Comparison of ENCODE assay signal across 22 mouse cellular contexts in the genomic region with DNA sequence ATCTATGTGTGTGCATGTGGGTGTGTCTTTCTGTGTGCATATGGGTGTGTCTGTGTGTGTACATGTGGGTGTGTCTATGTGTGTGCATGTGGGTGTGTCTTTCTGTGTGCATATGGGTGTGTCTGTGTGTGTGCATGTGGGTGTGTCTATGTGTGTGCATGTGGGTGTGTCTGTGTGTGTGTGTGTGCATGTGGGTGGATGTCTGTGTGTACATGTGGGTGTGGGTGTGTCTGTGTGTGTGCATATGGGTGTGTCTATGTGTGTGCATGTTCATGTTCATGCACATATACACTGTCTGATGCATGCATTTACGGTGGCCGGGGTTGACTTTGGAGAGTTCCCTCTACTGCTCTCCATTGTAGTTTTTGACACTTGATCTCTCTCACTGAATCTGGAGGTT. TPM values are rescaled to one million over a fixed set of nuclear protein-coding genes. Genes with fewer than 3 reads are reported as not detected.
DNase-seq lines count a peak whose midpoint lies in the region; ATAC-seq lines count a peak whose summit lies in the region.
"Had no signal": no experiment of that assay in that cellular context is flagged by ENCODE, and none has a peak within 500 bp of the region (broad histone marks: within the 10 kb centered on the region; RNA-seq: fewer than 3 reads in every experiment).

No protein-coding gene starts in this region.

- no peaks in the 10 kb centered on the region for H3K27me3 ChIP-seq in hindbrain, embryonic 14.5 days (ENCODE audit: control insufficient read depth, insufficient read depth, low read length)
- H3K27me3 ChIP-seq in hindbrain, embryonic 16.5 days (replicated peaks; ENCODE audit: control insufficient read depth, insufficient read depth, low read length) = no peaks in the 10 kb centered on the region
- H3K27me3 ChIP-seq in limb, embryonic 12.5 days = no peaks in the 10 kb centered on the region
- H3K27me3 ChIP-seq in limb, embryonic 10.5 days (ENCODE audit: low read depth, poor library complexity, severe bottlenecking) = no peaks in the 10 kb centered on the region
- H3K27me3 ChIP-seq: CH12.LX; forebrain, embryonic 13.5 days; hindbrain, embryonic 15.5 days had no signal

- H3K9ac ChIP-seq in hindbrain, embryonic 14.5 days = no peak overlapping the region
- H3K9ac ChIP-seq in hindbrain, embryonic 16.5 days (ENCODE audit: low read depth, low read length) = no peak overlapping the region
- no peak overlapping the region for H3K9ac ChIP-seq in limb, embryonic 12.5 days (replicated peaks)
- H3K9ac ChIP-seq: forebrain, embryonic 13.5 days; forebrain, postnatal 0 days; hindbrain, embryonic 15.5 days had no signal

- peaks cover 6% of the 10 kb centered on the region; the same call in 1 of the 2 replicates for H3K4me1 ChIP-seq in hindbrain, embryonic 14.5 days (replicated peaks; ENCODE audit: control insufficient read depth, insufficient read depth, low read length)
- H3K4me1 ChIP-seq in hindbrain, embryonic 16.5 days (ENCODE audit: control insufficient read depth, insufficient read depth, low read depth, low read length) = no peaks in the 10 kb centered on the region
- no peaks in the 10 kb centered on the region for H3K4me1 ChIP-seq in limb, embryonic 12.5 days (replicated peaks)
- no peaks in the 10 kb centered on the region for H3K4me1 ChIP-seq in limb, embryonic 10.5 days

- no peak overlapping the region for H3K4me3 ChIP-seq in hindbrain, embryonic 14.5 days (replicated peaks; ENCODE audit: low read length)
- no peak overlapping the region for H3K4me3 ChIP-seq in hindbrain, embryonic 16.5 days (ENCODE audit: low read length)
- no peak overlapping the region for H3K4me3 ChIP-seq in limb, embryonic 12.5 days (replicated peaks)
- no peak overlapping the region for H3K4me3 ChIP-seq in limb, embryonic 10.5 days
- H3K4me3 ChIP-seq: embryonic facial prominence, embryonic 10.5 days; forebrain, embryonic 13.5 days; gastrocnemius, adult 2 months; heart, embryonic 10.5 days; hindbrain, embryonic 10.5 days; hindbrain, embryonic 15.5 days had no signal

- H3K9me3 ChIP-seq in hindbrain, embryonic 14.5 days (ENCODE audit: control insufficient read depth, low read length) = no peaks in the 10 kb centered on the region
- H3K9me3 ChIP-seq in hindbrain, embryonic 16.5 days (ENCODE audit: control insufficient read depth, low read length) = no peaks in the 10 kb centered on the region
- no peaks in the 10 kb centered on the region for H3K9me3 ChIP-seq in limb, embryonic 12.5 days
- H3K9me3 ChIP-seq in limb, embryonic 10.5 days (replicated peaks) = no peaks in the 10 kb centered on the region
- H3K9me3 ChIP-seq: embryonic facial prominence, embryonic 10.5 days; forebrain, embryonic 13.5 days; heart, embryonic 10.5 days; hindbrain, embryonic 15.5 days had no signal

- no peak for DNase-seq in hindbrain, embryonic 14.5 days (ENCODE audit: low spot score)
- no peak for DNase-seq in limb, embryonic 10.5 days (ENCODE audit: low spot score)
- peak; percentile 15 for DNase-seq in testis, postnatal 10 days (ENCODE audit: low spot score)
- no peak for DNase-seq in testis, postnatal 14 days (ENCODE audit: low spot score)
- no peak for DNase-seq in cerebellum, adult 9-11 months
- DNase-seq: adrenal gland, adult 2 months; adrenal gland, postnatal 25 days; cerebellum, adult 18-20 months; cerebellum, postnatal 10 days; forebrain, postnatal 0 days; gastrocnemius, adult 2 months; gastrocnemius, postnatal 25 days; heart, postnatal 14 days had no signal

- 92% methylated on average over 2 of the region's 2 CpGs for WGBS in hindbrain, embryonic 14.5 days
- 89% methylated on average over 2 of the region's 2 CpGs for WGBS in hindbrain, embryonic 16.5 days
- 89% methylated on average over 2 of the region's 2 CpGs for WGBS in limb, embryonic 12.5 days
- WGBS in limb, embryonic 10.5 days = 98% methylated on average over 2 of the region's 2 CpGs

- no peak overlapping the region for H3K27ac ChIP-seq in hindbrain, embryonic 14.5 days
- no peak overlapping the region for H3K27ac ChIP-seq in hindbrain, embryonic 16.5 days (ENCODE audit: low read depth, low read length)
- H3K27ac ChIP-seq in limb, embryonic 12.5 days = no peak overlapping the region
- H3K27ac ChIP-seq in limb, embryonic 10.5 days = no peak overlapping the region
- H3K27ac ChIP-seq: embryonic facial prominence, embryonic 10.5 days; forebrain, embryonic 13.5 days; gastrocnemius, adult 2 months; heart, embryonic 10.5 days; hindbrain, embryonic 10.5 days; hindbrain, embryonic 15.5 days had no signal

- H3K36me3 ChIP-seq in hindbrain, embryonic 14.5 days (replicated peaks; ENCODE audit: control insufficient read depth, insufficient read depth) = no peaks in the 10 kb centered on the region
- no peaks in the 10 kb centered on the region for H3K36me3 ChIP-seq in hindbrain, embryonic 16.5 days (ENCODE audit: control insufficient read depth, insufficient read depth, low read length)
- H3K36me3 ChIP-seq in limb, embryonic 12.5 days = no peaks in the 10 kb centered on the region
- H3K36me3 ChIP-seq in limb, embryonic 10.5 days = no peaks in the 10 kb centered on the region
- H3K36me3 ChIP-seq: embryonic facial prominence, embryonic 10.5 days; heart, embryonic 10.5 days; hindbrain, embryonic 10.5 days; hindbrain, embryonic 15.5 days had no signal

- H3K4me2 ChIP-seq in hindbrain, embryonic 14.5 days (replicated peaks) = no peak overlapping the region
- no peak overlapping the region for H3K4me2 ChIP-seq in hindbrain, embryonic 16.5 days (ENCODE audit: low read length)
- no peak overlapping the region for H3K4me2 ChIP-seq in limb, embryonic 12.5 days
- H3K4me2 ChIP-seq: forebrain, embryonic 13.5 days; hindbrain, embryonic 15.5 days had no signal

- peak; percentile 27; the same call in 1 of the 2 replicates for ATAC-seq in hindbrain, embryonic 14.5 days (ENCODE audit: low FRiP score)
- no peak for ATAC-seq in hindbrain, embryonic 16.5 days
- peak; percentile 71; the same call in 1 of the 2 replicates for ATAC-seq in limb, embryonic 12.5 days (ENCODE audit: insufficient number of reproducible peaks, insufficient read depth, low FRiP score, low TSS enrichment, low read depth)
- ATAC-seq: forebrain, embryonic 13.5 days; forebrain, postnatal 0 days had no signal

RNA-seq across cellular contexts. Expression of a gene that starts 13.9 kb away (rescaled TPM):
- polyA plus RNA-seq in hindbrain, embryonic 14.5 days (2014; fragmentation: Nextera tagmentation; extraction: Ambion mirVana) = not detected in 2 replicates
- polyA plus RNA-seq in hindbrain, embryonic 16.5 days (2015; fragmentation: Nextera tagmentation; extraction: Ambion mirVana) = not detected in 2 replicates
- polyA plus RNA-seq in limb, embryonic 12.5 days (2016; fragmentation: Nextera tagmentation; extraction: Ambion mirVana) = not detected in 2 replicates
- 0.20 TPM in 1 of 2 replicates, not detected in the other for polyA plus RNA-seq in limb, embryonic 10.5 days (2016; fragmentation: Nextera tagmentation; extraction: Ambion mirVana)
- polyA plus RNA-seq: forebrain, embryonic 13.5 days; forebrain, postnatal 0 days; heart, embryonic 14.5 days; hindbrain, embryonic 10.5 days; hindbrain, embryonic 15.5 days had no signal

RNA-seq across cellular contexts. Expression of a gene that starts 57.7 kb away (rescaled TPM):
- 1.3 and 1.4 TPM in 2 replicates for polyA plus RNA-seq in hindbrain, embryonic 14.5 days (2014; fragmentation: Nextera tagmentation; extraction: Ambion mirVana)
- 1.3 and 1.7 TPM in 2 replicates for polyA plus RNA-seq in hindbrain, embryonic 16.5 days (2015; fragmentation: Nextera tagmentation; extraction: Ambion mirVana)
- 0.60 and 0.63 TPM in 2 replicates for polyA plus RNA-seq in limb, embryonic 12.5 days (2016; fragmentation: Nextera tagmentation; extraction: Ambion mirVana)
- 0.08 TPM in 1 of 2 replicates, not detected in the other for polyA plus RNA-seq in limb, embryonic 10.5 days (2016; fragmentation: Nextera tagmentation; extraction: Ambion mirVana)
- polyA plus RNA-seq: heart, embryonic 10.5 days had no signal
